Mouse (Mus musculus): ENCODE measurements around the gene Mettl22. TPM values are rescaled to one million over a fixed set of nuclear protein-coding genes. Genes with fewer than 3 reads are reported as not detected.
A peak's percentile ranks its signal among the peaks of the same experiment; 100 is the strongest.

Mettl22 gene
- total and polyA plus RNA-seq, 2 experiments from 2014 or later, result 34.0 to 66.9 TPM

GRCm38 (mm10) chr16:8539150-8539865 is 68.7 kb downstream of the Mettl22 start:
- DNase-seq (ENCODE audit: low spot score), result peak; percentile 89
- Histone ChIP-seq H3K9ac (replicated peaks; ENCODE audit: low read length) (peak overlapping the region; percentile 28; the same call in 1 of the 2 replicates), H3K4me2 (ENCODE audit: low read depth, low read length) (peak overlapping the region; percentile 33), H3K36me3 (ENCODE audit: insufficient read depth, low read length) (no peaks in the 10 kb centered on the region), H3K9me3 (ENCODE audit: low read length) (no peaks in the 10 kb centered on the region), H3K27ac (peak overlapping the region; percentile 83), H3K27me3 (ENCODE audit: insufficient read depth, low read length) (no peaks in the 10 kb centered on the region), H3K4me3 (ENCODE audit: low read length) (no peak overlapping the region), H3K4me1 (ENCODE audit: insufficient read depth, low read length) (peaks cover 21% of the 10 kb centered on the region)
- WGBS, result 17% methylated on average over 9 of the region's 9 CpGs
- ATAC-seq, result peak; percentile 83
- no peak for TF ChIP-seq CTCF (IDR thresholded peaks at IDR 0.05; ENCODE audit: low read depth)

Other genes with a start within 250 kb of the Mettl22 start
- 1.2 and 3.4 TPM in 2 replicates for gene Tmem114, start 45.7 kb upstream of the Mettl22 start, total RNA-seq (2014; rRNA removed)
- 2.0 and 2.1 TPM in 2 replicates for gene Tmem114, start 45.7 kb upstream of the Mettl22 start, polyA plus RNA-seq (2015; fragmentation: Nextera tagmentation; extraction: Ambion mirVana)
- gene Abat, start 42.6 kb downstream of the Mettl22 start, total RNA-seq (2014; rRNA removed), result 149 and 157 TPM in 2 replicates
- gene Abat, start 42.6 kb downstream of the Mettl22 start, polyA plus RNA-seq (2015; fragmentation: Nextera tagmentation; extraction: Ambion mirVana), result 108 and 111 TPM in 2 replicates
- gene Pmm2, start 166.9 kb downstream of the Mettl22 start, total RNA-seq (2014; rRNA removed), result 33.1 and 44.4 TPM in 2 replicates
- 25.7 and 28.5 TPM in 2 replicates for gene Pmm2, start 166.9 kb downstream of the Mettl22 start, polyA plus RNA-seq (2015; fragmentation: Nextera tagmentation; extraction: Ambion mirVana)
- 18.9 and 19.1 TPM in 2 replicates for gene Tmem186, start 166.9 kb downstream of the Mettl22 start, total RNA-seq (2014; rRNA removed)
- gene Tmem186, start 166.9 kb downstream of the Mettl22 start, polyA plus RNA-seq (2015; fragmentation: Nextera tagmentation; extraction: Ambion mirVana), result 14.5 and 15.7 TPM in 2 replicates
- 120 and 127 TPM in 2 replicates for gene Carhsp1, start 201.4 kb downstream of the Mettl22 start, total RNA-seq (2014; rRNA removed)
- gene Carhsp1, start 201.4 kb downstream of the Mettl22 start, polyA plus RNA-seq (2015; fragmentation: Nextera tagmentation; extraction: Ambion mirVana), result 105 and 110 TPM in 2 replicates
- not detected in 2 replicates for gene Gm5767, start 210.0 kb downstream of the Mettl22 start, total RNA-seq (2014; rRNA removed)
- not detected in 2 replicates for gene Gm5767, start 210.0 kb downstream of the Mettl22 start, polyA plus RNA-seq (2015; fragmentation: Nextera tagmentation; extraction: Ambion mirVana)

Data from hindbrain, postnatal 0 days (tissue).